Mouse (Mus musculus) cerebellum, postnatal 10 days (tissue): ENCODE data around the gene Insl3.

Source experiments
- DNase-seq, 2 experiments: peaks; one replicate each; pipeline ENCODE4 v3.0.0; 2021; ENCODE audit warnings: mixed read lengths in 2 of 2

The Insl3 gene

DNA sequence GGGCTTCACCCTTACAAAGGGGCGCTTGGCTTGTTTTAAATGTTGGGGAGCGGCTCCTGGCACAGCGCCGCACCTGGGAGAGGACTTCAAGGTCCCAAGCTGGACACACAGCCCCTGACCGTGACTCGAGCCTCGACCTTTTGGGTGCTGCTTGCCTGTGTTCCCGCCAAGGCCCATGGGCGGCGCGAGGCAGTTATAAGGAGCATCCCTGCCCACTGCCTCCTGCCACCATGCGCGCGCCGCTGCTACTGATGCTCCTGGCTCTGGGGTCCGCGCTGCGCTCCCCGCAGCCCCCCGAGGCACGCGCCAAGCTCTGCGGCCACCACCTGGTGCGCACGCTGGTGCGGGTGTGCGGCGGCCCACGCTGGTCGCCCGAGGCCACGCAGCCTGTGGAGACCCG lies at the start of gene Insl3:
Gene Insl3, plus strand, starts transcription at position 187 of the 400 bp plus-strand sequence.
- peak; percentile 11 to 25 for DNase-seq

DNA sequence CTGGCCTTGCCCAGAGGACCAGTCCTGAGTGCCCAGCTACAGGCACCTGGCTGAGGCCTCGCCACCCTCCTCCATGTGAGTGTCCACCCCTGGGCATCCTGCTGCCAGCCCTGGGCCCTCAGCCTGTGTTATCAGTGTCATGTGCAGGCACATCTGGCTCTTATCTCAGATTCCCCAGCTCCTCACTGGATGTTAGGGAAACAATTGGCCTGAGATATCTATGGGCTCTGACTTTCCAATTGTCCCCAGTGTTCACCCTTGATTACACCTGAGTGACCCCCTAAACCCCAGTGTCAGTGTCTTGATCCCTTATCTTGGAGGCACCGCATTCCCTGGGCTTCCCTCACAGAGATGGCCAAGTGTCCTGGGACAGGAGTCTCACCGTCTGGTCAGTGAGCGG lies 49.7 kb upstream of the Insl3 start:
- no peak for DNase-seq

DNA sequence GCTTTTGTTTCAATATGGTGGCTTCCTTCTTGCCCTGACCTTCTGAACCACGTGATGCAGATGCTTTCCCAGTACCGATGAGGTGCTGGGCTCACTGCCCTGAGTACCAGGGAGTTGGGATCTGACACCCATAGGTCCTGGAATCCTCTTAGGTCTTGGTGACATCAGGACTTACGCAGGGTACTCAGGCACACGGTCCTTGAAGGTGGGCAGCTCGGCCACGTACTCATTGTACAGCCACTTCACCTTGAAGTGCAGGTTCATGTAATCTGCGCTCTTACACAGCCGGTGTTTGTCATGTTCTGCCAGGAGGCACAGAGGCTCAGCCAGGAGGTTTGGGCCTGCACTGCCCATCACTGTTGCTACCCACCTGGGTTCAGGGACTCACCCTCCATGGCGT lies 43.5 kb upstream of the Insl3 start:
- DNase-seq: no peak

DNA sequence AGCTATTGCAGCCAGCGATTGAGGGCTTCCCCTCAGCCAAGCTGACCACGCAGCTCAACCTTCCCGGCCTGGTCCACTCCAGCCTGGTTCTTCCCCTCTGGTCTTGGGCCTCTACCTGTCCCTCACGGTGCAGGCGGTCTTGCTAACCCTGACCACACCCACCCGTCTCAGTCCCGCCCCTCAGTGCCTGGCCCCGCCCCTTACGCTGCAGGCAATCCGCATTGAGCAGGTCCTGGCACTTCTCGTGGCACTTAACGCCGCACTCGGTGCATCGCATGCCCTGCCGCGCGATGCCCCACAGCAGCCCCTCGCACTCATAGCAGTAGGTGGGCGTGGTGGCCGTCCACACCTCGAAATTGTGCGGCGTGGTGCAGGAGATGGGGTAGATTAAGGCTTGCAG lies 34.4 kb upstream of the Insl3 start:
- peak in 1 of 2 experiments; percentile 52 for DNase-seq

DNA sequence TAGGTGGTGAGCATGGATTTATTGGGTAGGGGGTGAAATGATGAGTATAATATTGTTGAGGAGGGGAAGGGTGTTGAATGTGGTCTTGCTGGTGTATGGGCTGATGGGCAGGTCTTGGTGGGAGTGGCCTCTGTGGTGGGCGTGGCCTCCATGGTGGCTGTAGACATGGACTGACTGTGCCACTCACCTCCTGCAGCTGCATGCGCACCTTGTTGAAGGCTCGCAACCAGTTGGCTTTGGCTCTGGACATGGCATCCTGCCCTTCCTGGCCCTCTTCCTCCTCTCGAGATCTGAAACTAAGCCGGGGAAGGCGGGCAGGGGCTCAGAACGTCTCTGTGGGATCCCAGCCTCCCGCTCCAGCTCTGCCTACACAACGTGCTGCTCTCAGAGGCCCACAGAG lies 31.2 kb upstream of the Insl3 start:
- peak in 1 of 2 experiments; percentile 63 for DNase-seq

DNA sequence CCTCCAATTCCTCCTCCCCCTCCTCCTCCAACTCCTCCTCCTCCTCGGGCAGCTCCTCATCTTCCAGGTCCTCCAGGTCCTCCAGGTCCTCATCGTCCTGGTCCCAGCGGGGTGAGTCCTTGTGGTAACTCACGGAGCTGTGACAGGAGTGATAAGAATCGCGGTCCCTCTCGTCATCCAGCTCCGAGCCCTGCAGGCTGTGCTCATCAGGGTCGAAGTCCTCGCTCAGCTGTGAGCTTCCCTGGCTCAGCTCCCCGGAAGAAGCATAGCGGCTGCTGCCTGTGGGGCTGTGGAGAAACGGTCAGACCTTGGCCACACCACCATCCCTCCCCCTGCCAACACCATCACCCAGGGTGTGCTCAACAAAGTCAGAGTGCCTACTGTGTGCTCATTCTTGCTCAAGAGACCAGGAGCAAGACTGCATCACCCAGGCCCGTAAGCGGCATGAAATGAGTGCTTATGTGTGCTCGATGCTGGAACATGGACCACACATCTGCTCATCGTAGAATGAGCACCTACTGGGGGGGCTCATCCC lies 30.4 kb upstream of the Insl3 start:
- peak in 1 of 2 experiments; percentile 65 for DNase-seq

DNA sequence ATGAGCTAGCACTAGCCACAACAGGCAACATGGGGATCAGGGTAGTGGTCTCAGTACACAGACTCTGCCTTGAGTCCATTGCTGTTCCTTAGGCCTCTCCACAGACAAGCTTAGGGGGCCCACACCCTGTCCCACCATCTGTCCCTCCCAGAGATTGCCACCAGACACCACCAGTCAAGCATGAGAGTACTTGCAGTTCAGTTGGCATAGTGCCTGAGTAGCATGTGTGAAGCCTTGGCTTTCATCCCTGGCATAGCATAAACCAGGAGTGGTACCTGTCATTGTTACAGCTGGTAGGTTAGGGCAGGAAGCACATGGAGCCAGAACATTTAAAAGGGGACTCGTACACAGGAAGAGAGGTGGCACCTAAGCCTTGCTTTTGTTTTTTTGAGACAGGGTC lies 29.3 kb upstream of the Insl3 start:
- DNase-seq: peak; percentile 92 to 93

DNA sequence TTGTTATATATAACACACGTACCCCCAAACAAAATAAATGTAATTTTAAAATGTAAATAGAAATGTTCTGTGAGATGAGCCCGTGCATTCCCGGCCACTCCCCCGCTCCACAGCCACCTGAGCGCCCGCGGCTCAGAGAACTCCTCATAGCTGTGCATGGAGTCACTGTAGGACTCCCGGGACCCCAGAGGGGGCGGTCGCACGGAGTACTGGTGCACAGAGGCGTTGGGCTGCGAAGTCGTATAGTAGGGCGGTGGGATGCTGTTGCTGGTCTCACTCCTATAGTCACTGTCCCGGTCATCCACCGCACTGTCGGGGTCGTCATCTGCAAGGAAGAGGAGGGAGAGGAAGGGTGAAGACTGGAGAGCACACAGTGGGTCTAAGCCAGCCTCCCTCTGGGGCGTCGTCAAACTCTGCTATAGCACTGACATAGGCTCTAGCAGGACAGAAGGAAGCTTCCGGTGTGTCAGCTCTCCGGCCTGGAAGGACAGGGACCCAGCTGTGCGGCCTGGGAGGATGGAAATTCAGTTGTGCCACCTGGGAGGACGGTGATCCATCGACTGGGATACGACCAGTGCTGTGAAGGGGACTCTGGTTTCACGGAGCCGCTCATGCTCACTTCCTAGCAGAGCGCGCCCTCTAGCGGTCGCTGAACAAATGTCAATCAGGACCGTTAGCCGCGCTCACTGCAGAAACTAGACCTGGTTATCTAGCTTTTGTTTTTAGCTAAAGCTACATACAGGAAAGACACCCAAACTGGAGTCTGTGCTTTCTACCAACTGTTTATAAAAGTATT lies 28.5 kb upstream of the Insl3 start:
- DNase-seq: peak; percentile 95 to 96

DNA sequence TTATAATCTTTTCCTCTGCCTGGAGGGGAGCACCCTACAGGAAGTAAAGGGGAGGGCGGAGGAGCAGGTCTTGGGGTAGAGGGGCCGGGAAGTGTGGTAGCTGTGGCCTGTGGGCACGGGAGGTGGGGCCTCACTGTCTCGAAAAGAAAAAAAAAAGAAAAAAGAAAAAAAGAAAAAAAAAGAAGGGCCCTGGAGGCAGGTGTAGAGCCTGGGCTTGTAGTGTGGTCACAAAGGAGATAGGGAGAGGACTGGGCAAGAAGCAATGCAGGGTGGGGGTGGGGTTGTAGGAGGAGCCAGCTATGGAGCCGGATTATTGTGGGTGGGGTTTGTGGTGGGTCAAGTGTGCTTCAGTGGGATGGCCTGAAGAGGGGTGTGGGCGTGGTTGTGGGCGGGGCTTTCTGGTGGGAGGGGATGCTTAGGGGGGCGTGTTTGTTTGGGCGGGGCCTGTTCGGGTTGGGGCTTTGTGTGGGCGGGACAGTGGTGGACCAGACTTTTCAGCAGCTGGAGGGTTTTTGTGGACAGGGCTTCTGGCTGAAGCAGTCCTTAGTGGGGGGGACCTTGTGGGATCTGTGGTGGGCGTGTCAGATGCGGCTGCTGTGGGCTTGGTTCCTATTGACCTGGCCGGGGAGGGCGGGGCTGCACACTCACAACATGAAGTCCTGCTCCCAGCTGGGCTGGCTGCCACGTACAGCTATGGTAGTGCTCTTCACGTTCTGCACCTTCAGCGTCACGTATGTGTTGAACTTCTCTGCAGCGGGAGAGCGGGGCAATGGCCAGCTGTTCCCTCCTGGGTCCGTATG lies 23.5 kb upstream of the Insl3 start:
- peak; percentile 72 to 73 for DNase-seq

DNA sequence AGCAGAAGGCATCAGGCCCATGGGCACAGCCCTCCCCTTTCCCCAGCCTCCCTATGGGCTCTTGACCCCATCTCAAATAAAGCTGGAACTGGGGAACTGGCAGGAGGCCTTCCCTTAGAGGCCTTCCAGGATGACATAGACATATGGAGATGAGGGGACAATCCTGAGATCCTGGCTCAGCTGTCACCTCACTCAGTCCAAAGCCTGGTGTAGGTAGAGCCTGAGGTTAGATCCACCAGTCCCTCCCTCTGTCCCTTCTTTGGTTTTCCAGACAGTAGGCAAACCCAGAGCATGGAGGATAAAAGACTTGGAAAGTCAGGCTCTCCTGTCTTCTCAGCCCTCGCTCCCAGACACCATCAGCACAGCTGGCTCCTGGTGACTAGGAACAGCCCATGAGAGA lies 22.2 kb upstream of the Insl3 start:
- peak in 1 of 2 experiments; percentile 44 for DNase-seq

DNA sequence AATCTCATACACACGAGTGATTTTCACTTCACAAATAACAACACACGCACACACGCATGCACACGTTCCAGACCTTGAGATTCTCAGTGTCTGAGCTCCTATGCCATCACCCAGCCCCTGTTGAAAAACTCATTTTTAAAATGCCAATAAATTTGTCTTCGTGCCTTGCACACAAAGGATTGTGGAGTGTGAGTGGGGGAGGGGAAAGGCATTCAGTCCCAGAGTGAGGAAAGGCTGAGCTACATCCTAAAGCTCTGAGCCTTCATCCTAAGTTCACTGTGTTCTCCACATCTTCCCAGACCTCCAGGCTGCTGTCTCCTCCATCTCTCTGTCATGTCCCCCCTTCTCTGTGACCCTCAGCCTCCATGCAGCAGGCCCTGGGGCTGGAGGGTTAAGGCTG lies 21.8 kb upstream of the Insl3 start:
- DNase-seq: peak; percentile 42 to 54

DNA sequence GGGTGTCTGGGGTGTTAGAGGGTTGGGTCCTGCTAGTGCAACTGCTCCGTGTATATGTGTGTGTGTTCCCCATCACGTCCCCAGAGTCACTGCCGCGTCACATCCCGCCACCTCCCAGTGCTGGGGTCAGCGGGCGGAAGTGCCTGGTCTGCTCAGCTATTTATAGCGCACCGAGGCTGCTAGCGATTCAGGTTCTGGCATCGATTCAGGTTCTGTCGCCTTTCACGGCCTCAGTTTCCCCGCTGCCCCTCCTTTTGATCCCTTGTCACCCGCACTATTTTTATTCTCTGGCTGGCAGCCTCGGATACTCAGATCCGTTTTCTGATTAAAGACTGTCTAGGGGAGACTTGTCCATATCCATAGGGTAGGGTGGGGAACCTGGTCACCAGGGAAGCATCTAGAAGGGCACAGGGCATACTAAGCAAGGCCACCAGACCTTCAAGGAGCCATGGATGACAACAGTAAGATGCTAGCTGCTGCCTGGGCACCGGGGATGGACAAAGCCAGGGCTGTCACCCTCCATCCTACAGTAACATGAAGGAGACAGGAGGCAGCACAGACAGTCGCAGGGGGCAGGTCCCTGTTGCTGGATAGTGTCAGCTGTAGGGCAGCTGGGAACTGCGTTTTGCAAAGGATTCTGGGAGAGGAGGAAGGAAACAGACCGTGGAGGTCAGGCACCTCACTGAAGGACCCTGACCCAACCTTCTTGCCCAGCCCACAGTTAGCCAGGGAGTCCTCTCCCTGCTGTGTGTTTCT lies 20.6 kb upstream of the Insl3 start:
- peak; percentile 60 to 68 for DNase-seq

DNA sequence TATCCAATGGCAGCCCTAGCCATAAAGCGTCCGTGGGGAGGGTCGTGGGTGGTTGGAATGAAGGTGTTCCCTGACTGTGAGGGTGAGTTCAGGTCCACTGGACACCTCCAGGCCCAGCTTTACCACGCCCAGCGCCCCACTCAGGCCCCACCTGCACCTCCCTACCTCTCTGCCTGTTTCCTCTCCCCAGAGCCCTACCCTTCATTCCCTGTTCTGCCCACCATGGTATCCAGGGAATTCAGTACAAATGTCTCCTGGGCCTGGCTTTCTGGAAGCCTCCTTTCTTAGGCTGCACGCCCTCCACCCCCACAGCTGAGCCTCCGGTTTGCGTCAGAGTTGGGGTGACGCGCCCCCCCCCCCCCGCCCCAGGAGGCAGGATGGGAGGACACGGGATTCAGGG lies 18.8 kb upstream of the Insl3 start:
- peak in 1 of 2 experiments; percentile 54 for DNase-seq

DNA sequence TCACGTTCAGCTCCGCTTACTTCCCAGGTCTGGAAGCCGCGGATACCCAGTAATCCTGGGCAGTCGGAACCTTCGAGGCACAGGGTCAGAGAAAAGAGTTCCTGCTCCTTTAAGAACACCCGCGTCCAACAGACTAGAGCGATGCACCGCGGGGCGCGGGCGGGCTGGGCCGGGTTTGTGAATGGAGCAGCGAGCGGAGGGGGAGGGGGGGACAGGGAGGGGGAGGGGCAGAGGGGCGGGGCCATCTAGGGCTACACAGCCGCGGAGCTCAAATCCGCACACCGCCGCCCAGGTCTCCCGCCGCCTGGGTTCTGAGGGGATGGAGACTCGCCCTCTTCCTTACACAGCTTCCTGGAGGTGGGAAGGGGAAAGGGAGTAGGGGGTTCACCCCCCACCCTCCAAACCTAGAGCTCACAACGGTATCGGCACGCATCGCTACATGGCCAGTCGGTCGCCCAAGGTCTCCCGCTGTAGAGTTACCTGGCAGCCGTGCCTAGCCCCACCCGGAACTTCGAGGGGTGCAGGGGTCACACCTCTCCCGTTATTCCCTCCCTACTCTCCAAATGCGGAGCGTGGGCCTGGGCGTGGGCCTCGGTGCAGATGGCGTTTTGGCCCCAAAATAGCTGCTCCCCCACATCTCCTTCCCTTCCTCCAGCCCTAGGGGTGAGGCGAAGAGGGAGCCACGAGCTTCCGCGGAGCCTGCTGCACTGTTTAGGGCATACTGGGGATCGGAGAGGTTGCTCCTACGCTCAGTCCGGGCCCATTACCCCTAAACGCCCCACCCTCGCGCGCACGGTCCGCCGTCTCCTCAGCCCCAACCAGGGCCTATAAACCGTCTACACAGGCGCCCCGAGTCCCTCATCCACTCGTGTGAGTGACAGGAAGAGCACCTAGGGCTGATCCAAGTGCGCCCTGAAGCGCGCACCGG lies 18.1 kb upstream of the Insl3 start:
- peak; percentile 94 to 95 for DNase-seq

DNA sequence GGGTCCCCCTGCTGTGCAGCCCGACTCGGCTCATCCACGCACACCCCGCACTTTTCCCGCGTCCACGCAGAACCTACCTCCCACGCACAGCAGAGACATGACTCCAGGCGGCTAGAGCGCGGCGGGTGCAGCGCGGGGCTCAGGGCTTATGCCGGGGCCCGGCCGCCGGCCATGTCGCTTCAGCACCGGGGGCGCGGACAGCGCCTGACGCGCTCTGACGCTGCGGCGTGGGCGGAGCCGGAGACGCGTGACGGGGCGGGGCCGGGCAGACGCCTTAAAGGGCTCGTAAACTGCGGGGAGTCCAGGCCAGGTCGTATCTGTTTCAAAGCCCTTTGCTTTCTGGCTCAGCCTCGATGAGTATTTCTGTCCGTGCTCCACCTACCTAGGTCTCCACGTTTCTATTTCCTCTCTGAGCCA lies 17.5 kb upstream of the Insl3 start, which contains the start of gene Unc13a:
Gene Unc13a, minus strand, starts transcription at position 209 of the 417 bp plus-strand sequence.
- DNase-seq: peak; percentile 99

DNA sequence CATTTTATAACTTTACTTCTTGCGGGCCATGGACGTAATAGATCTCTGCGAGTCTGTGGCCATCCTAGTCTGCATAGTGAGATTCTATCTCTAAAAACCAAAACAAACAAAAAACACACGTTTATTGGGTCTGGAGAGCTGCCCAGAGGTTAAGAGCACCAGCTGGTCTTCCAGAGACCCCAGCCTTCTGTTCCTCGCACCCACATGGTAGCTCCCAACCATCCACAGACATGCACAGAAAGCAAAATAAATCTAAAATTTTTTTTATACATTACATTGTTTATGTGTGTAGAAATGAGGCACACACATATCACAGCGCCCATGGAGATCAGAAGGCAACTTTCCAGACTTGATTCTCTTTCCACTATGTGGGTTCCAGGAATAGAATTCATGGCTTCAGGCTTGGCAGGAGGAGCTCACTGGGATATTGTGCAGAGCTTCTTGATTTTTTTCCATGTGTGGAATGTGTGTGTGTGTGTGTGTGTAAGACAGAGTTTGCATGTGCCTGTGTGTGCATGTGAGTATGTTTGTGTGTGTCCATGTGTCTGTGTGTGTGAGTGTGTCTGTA lies 16.8 kb upstream of the Insl3 start:
- peak; percentile 54 to 72 for DNase-seq

DNA sequence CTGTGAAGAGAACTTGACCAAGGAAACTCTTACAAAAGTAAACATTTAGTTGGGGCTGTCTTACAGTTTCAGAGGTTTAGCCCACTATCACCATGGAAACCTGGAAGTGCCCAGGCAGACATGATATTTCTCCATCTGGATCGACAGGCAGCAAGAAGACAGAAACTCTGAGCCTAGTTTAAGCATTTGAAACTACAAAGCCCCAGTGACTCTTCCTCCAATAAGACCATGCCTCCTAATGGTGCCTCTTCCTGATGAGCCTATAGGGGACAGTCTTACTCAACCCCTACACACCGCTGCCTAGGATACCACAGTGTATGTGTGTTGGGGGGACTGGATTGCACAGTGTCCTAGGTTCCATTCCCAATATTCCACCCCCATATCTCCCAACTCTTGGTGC lies 14.9 kb upstream of the Insl3 start:
- no peak for DNase-seq

DNA sequence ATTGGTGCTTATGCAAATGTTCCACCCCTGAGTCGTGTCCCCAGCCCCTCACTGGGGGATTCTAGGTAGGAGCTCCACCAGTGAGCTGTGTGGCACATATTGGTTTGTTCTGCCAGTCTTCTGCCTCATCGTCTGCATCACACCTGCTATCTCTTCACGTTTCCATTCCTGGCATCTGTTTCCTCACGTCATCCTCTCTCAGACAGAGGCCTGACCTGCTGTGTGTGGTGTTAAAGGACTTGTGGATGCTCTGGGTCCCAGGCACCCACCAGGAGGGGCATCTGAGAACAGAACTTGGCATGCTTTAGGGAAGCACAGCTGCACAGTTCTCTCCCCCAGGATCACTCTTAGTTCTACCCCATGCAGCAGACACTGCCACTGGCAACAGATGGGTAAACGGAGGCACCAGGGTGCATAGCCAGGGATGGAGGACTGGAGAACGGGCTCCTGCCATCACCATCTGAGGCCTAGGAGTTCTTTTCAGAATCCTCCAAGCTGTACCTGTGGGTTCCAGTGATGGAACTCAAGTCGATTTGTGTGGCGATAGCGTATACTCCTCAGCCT lies 13.5 kb upstream of the Insl3 start:
- DNase-seq: no peak

DNA sequence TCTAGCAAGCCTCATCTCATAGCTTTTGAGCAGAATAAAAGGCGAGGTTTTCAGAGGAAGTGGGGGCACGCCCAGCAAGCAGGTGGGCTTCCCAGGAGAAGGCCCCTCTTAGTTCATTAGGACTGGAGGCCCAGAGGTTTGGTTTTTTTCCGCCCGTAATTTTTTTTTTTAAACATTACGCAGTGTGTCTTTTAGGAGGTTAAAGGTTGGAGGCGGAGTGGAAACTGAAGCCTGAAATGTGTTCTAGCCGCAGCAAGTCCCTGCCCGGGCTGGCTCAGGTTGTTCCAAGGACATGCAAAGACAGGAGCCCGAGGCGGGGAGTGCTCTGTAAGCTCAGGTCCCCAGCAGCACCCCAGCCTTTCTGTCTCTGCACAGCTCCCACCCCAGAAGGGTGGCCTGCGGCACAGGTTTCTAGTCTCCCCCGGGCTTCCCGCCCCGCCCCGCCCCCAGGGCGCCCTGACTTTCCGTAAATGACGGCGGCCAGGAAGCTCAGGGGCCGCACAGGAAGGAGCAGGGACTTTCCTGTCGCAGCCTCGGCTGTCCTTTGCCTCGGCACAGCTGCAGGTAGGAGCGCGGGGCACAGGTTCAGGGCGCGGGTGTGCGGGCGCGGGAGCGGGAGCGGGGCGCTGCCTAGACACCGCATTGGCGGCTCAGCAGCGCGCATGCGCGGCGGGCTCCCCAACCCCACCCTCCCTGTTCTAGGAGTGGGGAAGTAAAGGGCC lies 12.8 kb upstream of the Insl3 start, which contains the start of gene Jak3:
Gene Jak3, plus strand, starts transcription at position 277 of the 722 bp plus-strand sequence.
- DNase-seq: peak; percentile 72 to 78

DNA sequence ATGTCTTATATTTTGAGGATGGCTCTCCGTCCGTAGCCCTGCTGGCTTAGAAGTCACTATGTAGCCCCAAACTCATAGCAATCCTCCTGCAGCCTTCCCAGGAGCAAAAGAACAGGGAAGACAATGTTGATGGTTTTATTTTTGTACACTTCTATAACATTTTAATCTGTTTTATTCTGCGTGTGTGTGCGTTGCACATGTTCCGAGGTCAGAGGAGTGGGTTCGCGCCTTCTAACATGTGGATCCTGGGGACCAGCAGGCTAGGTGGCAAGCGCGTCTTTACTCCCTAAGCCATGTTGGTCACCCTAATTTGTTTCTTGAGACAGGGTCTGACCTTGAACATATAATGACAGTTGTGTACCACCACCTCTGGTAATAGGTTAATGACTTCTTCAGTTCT lies 12.2 kb upstream of the Insl3 start:
- DNase-seq: no peak
